Mouse (Mus musculus): ENCODE data around the gene Pibf1. TPM values are rescaled to one million over a fixed set of nuclear protein-coding genes. Genes with fewer than 3 reads are reported as not detected.

The Pibf1 gene
- total RNA-seq (2012; rRNA removed) (13.9 and 17.7 TPM in 2 replicates), total RNA-seq (2014; rRNA removed) (24.7 and 29.2 TPM in 2 replicates), polyA plus RNA-seq (2012; ENCODE audit: insufficient read length, low read depth) (11.8 and 12.8 TPM in 2 replicates)

- no peaks in the 10 kb centered on the region for H3K9me3 ChIP-seq (replicated peaks; ENCODE audit: low read length)
- peaks cover 7 to 19% of the 10 kb centered on the region in 2 experiments; a peak in 3 of 4 replicates for H3K4me1 ChIP-seq (ENCODE audit: control insufficient read depth in 1 of 2, insufficient read depth in 2 of 2)
- peaks cover 31% of the 10 kb centered on the region for H3K79me2 ChIP-seq (replicated peaks; ENCODE audit: control insufficient read depth, extremely low read depth, insufficient read depth, poor library complexity, severe bottlenecking)
- peak within 1 kb of the TSS; percentile 83 for H3K4me2 ChIP-seq (ENCODE audit: insufficient read depth, low read depth, poor library complexity, severe bottlenecking)
- TF ChIP-seq MEF2A (IDR thresholded peaks at IDR 0.05; ENCODE audit: borderline replicate concordance, low read depth, low read length) (no peak), PAX5 (IDR thresholded peaks at IDR 0.05; ENCODE audit: low read length) (no peak), ZNF384 (IDR thresholded peaks at IDR 0.05; ENCODE audit: low read depth, low read length) (no peak), MAFK (IDR thresholded peaks at IDR 0.05; ENCODE audit: insufficient replicate concordance, low read length) (no peak), MYC (IDR thresholded peaks at IDR 0.05; ENCODE audit: low read depth, low read length) (peak; percentile 95), UBTF (IDR thresholded peaks at IDR 0.05; ENCODE audit: low read depth, low read length) (0 out of 2 replicates have a peak, but pooled peaks have one; percentile 36), POLR2AphosphoS2 (IDR thresholded peaks at IDR 0.05; ENCODE audit: low read depth, low read length) (peak; percentile 82; the same call in 1 of the 2 replicates), KAT2A (IDR thresholded peaks at IDR 0.05; ENCODE audit: insufficient replicate concordance, low read length) (peak; percentile 98), ELF1 (IDR thresholded peaks at IDR 0.05; ENCODE audit: low read depth, low read length) (peak; percentile 97), RAD21 (IDR thresholded peaks at IDR 0.05; ENCODE audit: low read depth, low read length) (no peak), POLR2A (IDR thresholded peaks at IDR 0.05; ENCODE audit: low read depth, low read length) (peak; percentile 95), CTCF (conservative IDR thresholded peaks at IDR 0.05 in 1 of 2, IDR thresholded peaks at IDR 0.05 in 1 of 2; ENCODE audit: low read depth in 2 of 2, low read length in 2 of 2) (no peak), BHLHE40 (IDR thresholded peaks at IDR 0.05; ENCODE audit: low read depth, low read length) (no peak), CHD1 (IDR thresholded peaks at IDR 0.05; ENCODE audit: low read depth, low read length) (no peak), IRF4 (IDR thresholded peaks at IDR 0.05; ENCODE audit: low read depth, low read length) (peak; percentile 55; the same call in 1 of the 2 replicates), EP300 (IDR thresholded peaks at IDR 0.05; ENCODE audit: low read length) (no peak), HCFC1 (IDR thresholded peaks at IDR 0.05; ENCODE audit: low read depth, low read length) (peak; percentile 93), JUN (IDR thresholded peaks at IDR 0.05; ENCODE audit: insufficient read depth, low read depth, low read length) (no peak), GABPA (IDR thresholded peaks at IDR 0.05; ENCODE audit: insufficient replicate concordance, low read depth, low read length) (peak; percentile 79; the same call in 1 of the 2 replicates), USF2 (conservative IDR thresholded peaks at IDR 0.05; ENCODE audit: low read depth, low read length) (no peak), SIN3A (IDR thresholded peaks at IDR 0.05; ENCODE audit: low read length) (peak; percentile 90), TBP (conservative IDR thresholded peaks at IDR 0.05; ENCODE audit: low read depth, low read length) (peak; percentile 68; the same call in 1 of the 2 replicates), CHD2 (IDR thresholded peaks at IDR 0.05; ENCODE audit: low read length) (peak; percentile 99), MAX (IDR thresholded peaks at IDR 0.05; ENCODE audit: low read length) (peak; percentile 94), TCF12 (IDR thresholded peaks at IDR 0.05; ENCODE audit: low read depth, low read length) (peak; percentile 67), USF1 (IDR thresholded peaks at IDR 0.05; ENCODE audit: low read depth, low read length) (no peak), ZC3H11A (IDR thresholded peaks at IDR 0.05; ENCODE audit: low read depth, low read length) (no peak), JUND (conservative IDR thresholded peaks at IDR 0.05; ENCODE audit: low read depth, low read length) (no peak), ETS1 (conservative IDR thresholded peaks at IDR 0.05; ENCODE audit: low read depth, low read length) (no peak), RCOR1 (conservative IDR thresholded peaks at IDR 0.05; ENCODE audit: low read depth, low read length) (no peak), NRF1 (IDR thresholded peaks at IDR 0.05; ENCODE audit: low read depth, low read length) (peak; percentile 78), SMC3 (IDR thresholded peaks at IDR 0.05; ENCODE audit: low read depth, low read length) (no peak), NELFE (IDR thresholded peaks at IDR 0.05; ENCODE audit: low read depth, low read length) (peak; percentile 88), ZKSCAN1 (IDR thresholded peaks at IDR 0.05; ENCODE audit: borderline replicate concordance, low read depth, low read length) (no peak), E2F4 (IDR thresholded peaks at IDR 0.05; ENCODE audit: insufficient replicate concordance, low read depth, low read length) (peak; percentile 73; the same call in 1 of the 2 replicates), MAZ (IDR thresholded peaks at IDR 0.05; ENCODE audit: low read depth, low read length) (peak; percentile 58; the same call in 1 of the 2 replicates), ZMIZ1 (IDR thresholded peaks at IDR 0.05; ENCODE audit: low read depth, low read length) (peak; percentile 88), MXI1 (IDR thresholded peaks at IDR 0.05; ENCODE audit: low read depth, low read length) (peak; percentile 96)
- H3K27ac ChIP-seq (ENCODE audit: insufficient read depth, low read depth), result peak within 1 kb of the TSS; percentile 61
- H3K9ac ChIP-seq (ENCODE audit: insufficient read depth, low read depth), result peak within 1 kb of the TSS; percentile 88
- H3K36me3 ChIP-seq (replicated peaks in 1 of 2; ENCODE audit: control insufficient read depth in 1 of 2, insufficient read depth in 1 of 2, low read length in 1 of 2), result peaks cover 47 to 68% of the 10 kb centered on the region in 2 experiments
- peak; percentile 99 for DNase-seq (ENCODE audit: extremely low read depth)
- dilution Hi-C loops (cut with MboI; ENCODE audit: extremely low pct_ligation_motif_present, extremely low pct_unique_long_range_greater_than_20kb, low sequenced_read_pairs), result no loop called here
- peak within 1 kb of the TSS; percentile 96 to 100 (median 99) for H3K4me3 ChIP-seq (replicated peaks in 1 of 3; ENCODE audit: low read depth in 2 of 3, low read length in 2 of 3, poor library complexity in 1 of 3)
- H3K27me3 ChIP-seq (replicated peaks), result no peaks in the 10 kb centered on the region
- in situ Hi-C loops (cut with MboI; ENCODE audit: low pct_ligation_motif_present, low pct_unique_long_range_greater_than_20kb, low sequenced_read_pairs), result no loop called here
Measured at GRCm38 (mm10) chr14:99099267-99099966, at the start of gene Pibf1, which contains the start of gene Dis3. TSS of gene Pibf1 (plus strand) at chr14:99099424. TSS of gene Dis3 (minus strand) at chr14:99099770.

Measured in CH12.LX (cell line).